Mouse (Mus musculus) CD8-positive naive resting alpha-beta T cell, adult 2 months (primary cell): ENCODE results near the gene BC017158.
"Not testable (repeated sequence)": the region's sequence is repeated elsewhere in the genome, so short reads cannot be mapped to it uniquely, and the experiment has no call there.

Experiments
- DNase-seq, 2 experiments: peaks; one replicate each; pipeline ENCODE4 v3.0.0; 2022; ENCODE audit warnings: low read depth in 2 of 2, low spot score in 2 of 2

BC017158 gene

GRCm38 (mm10) chr7:128297617-128298480, at the start of gene BC017158:
TSS of gene BC017158 (minus strand) at chr7:128298170.
- peak; percentile 50 to 55 for DNase-seq

GRCm38 (mm10) chr7:128346991-128347390, 49.0 kb upstream of the BC017158 start:
- no peak for DNase-seq

- DNase-seq, result no peak
Observed at GRCm38 (mm10) chr7:128346522-128346921, 48.6 kb upstream of the BC017158 start.

- DNase-seq, result no peak
Observed at GRCm38 (mm10) chr7:128345691-128346090, 47.7 kb upstream of the BC017158 start.

- DNase-seq, result peak; percentile 20 to 56
Observed at GRCm38 (mm10) chr7:128344928-128345653, 47.1 kb upstream of the BC017158 start.

GRCm38 (mm10) chr7:128344488-128344887, 46.5 kb upstream of the BC017158 start:
- no peak for DNase-seq

GRCm38 (mm10) chr7:128342691-128343090, 44.7 kb upstream of the BC017158 start:
- DNase-seq, result not testable (repeated sequence)

GRCm38 (mm10) chr7:128340321-128340720, 42.4 kb upstream of the BC017158 start:
- not testable (repeated sequence) for DNase-seq

GRCm38 (mm10) chr7:128332896-128333295, 34.9 kb upstream of the BC017158 start:
- DNase-seq, result no peak

GRCm38 (mm10) chr7:128330981-128331380, 33.0 kb upstream of the BC017158 start:
- no peak for DNase-seq

- no peak for DNase-seq
Observed at GRCm38 (mm10) chr7:128324977-128325376, 27.0 kb upstream of the BC017158 start.

GRCm38 (mm10) chr7:128321260-128321659, 23.3 kb upstream of the BC017158 start:
- no peak for DNase-seq

GRCm38 (mm10) chr7:128320219-128320816, 22.3 kb upstream of the BC017158 start:
- DNase-seq, result no peak

- no peak for DNase-seq
Observed at GRCm38 (mm10) chr7:128319140-128319539, 21.2 kb upstream of the BC017158 start.

- no peak for DNase-seq
Observed at GRCm38 (mm10) chr7:128317011-128317410, 19.0 kb upstream of the BC017158 start.

- no peak for DNase-seq
Observed at GRCm38 (mm10) chr7:128314491-128314890, 16.5 kb upstream of the BC017158 start.

- DNase-seq, result no peak
Observed at GRCm38 (mm10) chr7:128313601-128314000, 15.6 kb upstream of the BC017158 start.

GRCm38 (mm10) chr7:128312375-128313059, 14.5 kb upstream of the BC017158 start:
- DNase-seq, result no peak

- no peak for DNase-seq
Observed at GRCm38 (mm10) chr7:128311811-128312210, 13.8 kb upstream of the BC017158 start.

GRCm38 (mm10) chr7:128311263-128311662, 13.3 kb upstream of the BC017158 start:
- no peak for DNase-seq

GRCm38 (mm10) chr7:128310229-128310688, 12.3 kb upstream of the BC017158 start:
- DNase-seq, result no peak
